Mouse (Mus musculus) hindlimb bud, embryonic 11.5 days (tissue): ENCODE measurements at regions not wholly inside any gene's neighbourhood (a gene's known extent, or its start where the extent isn't known, plus 50 kb on each side); places are given as distances from the start of the nearest gene placed in this dataset.
A peak's percentile ranks its signal among the peaks of the same experiment; 100 is the strongest.

ENCODE experiments used
- DNase-seq: peaks from one replicate; pipeline ENCODE4 v3.0.0-alpha.2; 2012; ENCODE audit warnings: low read depth, low spot score; ENCODE audit errors: extremely low spot score

- no peak for DNase-seq
Measured at GRCm38 (mm10) chr9:60931290-60931689, 136.9 kb downstream of the Uaca start.

- DNase-seq: no peak
Measured at GRCm38 (mm10) chr9:60936937-60937336, 142.6 kb downstream of the Uaca start.

GRCm38 (mm10) chr9:60939858-60940804, 145.8 kb downstream of the Uaca start:
- peak; percentile 88 for DNase-seq

GRCm38 (mm10) chr9:60947363-60947762, 153.0 kb downstream of the Uaca start:
- DNase-seq: no peak

- peak; percentile 50 for DNase-seq
Measured at GRCm38 (mm10) chr9:60948531-60949070, 154.3 kb downstream of the Uaca start.

GRCm38 (mm10) chr9:60950161-60950560, 155.8 kb downstream of the Uaca start:
- no peak for DNase-seq

GRCm38 (mm10) chr9:60951071-60951561, 156.8 kb downstream of the Uaca start:
- no peak for DNase-seq

- no peak for DNase-seq
Measured at GRCm38 (mm10) chr9:60957438-60957837, 163.1 kb downstream of the Uaca start.

- no peak for DNase-seq
Measured at GRCm38 (mm10) chr9:60959537-60959936, 165.2 kb downstream of the Uaca start.

GRCm38 (mm10) chr9:60962086-60962485, 167.7 kb downstream of the Uaca start:
- DNase-seq: no peak

- no peak for DNase-seq
Measured at GRCm38 (mm10) chr9:60965641-60966040, 171.3 kb downstream of the Uaca start.

GRCm38 (mm10) chr9:60968281-60969031, 174.1 kb downstream of the Uaca start:
- no peak for DNase-seq

- DNase-seq: no peak
Measured at GRCm38 (mm10) chr9:60972201-60972910, 178.0 kb downstream of the Uaca start.

- no peak for DNase-seq
Measured at GRCm38 (mm10) chr9:60974546-60974945, 180.2 kb downstream of the Uaca start.

GRCm38 (mm10) chr9:60982383-60983085, 188.2 kb downstream of the Uaca start:
- DNase-seq: peak; percentile 46

- DNase-seq: peak; percentile 81
Measured at GRCm38 (mm10) chr9:60983246-60983645, 188.9 kb downstream of the Uaca start.

- DNase-seq: no peak
Measured at GRCm38 (mm10) chr9:60988113-60988512, 193.8 kb downstream of the Uaca start.

- DNase-seq: no peak
Measured at GRCm38 (mm10) chr9:60989670-60990391, 195.5 kb downstream of the Uaca start.

GRCm38 (mm10) chr9:60991509-60991908, 197.2 kb downstream of the Uaca start:
- DNase-seq: no peak

- DNase-seq: no peak
Measured at GRCm38 (mm10) chr9:60993661-60994060, 199.3 kb downstream of the Uaca start.
